Mouse (Mus musculus): Measurements from ENCODE around the gene Cntnap2.
"Not testable (repeated sequence)": the region's sequence is repeated elsewhere in the genome, so short reads cannot be mapped to it uniquely, and the experiment has no call there.

Cntnap2 gene

GRCm38 (mm10) chr6:47239376-47239921 lies 2180.3 kb downstream of the Cntnap2 start:
- peak; percentile 64 for DNase-seq (ENCODE audit: low spot score)

GRCm38 (mm10) chr6:47241379-47241778 lies 2182.2 kb downstream of the Cntnap2 start:
- no peak for DNase-seq (ENCODE audit: low spot score)

GRCm38 (mm10) chr6:47243863-47244606 lies 2184.9 kb downstream of the Cntnap2 start:
- DNase-seq (ENCODE audit: low spot score): peak; percentile 94

GRCm38 (mm10) chr6:47244642-47245041 lies 2185.5 kb downstream of the Cntnap2 start:
- peak; percentile 23 for DNase-seq (ENCODE audit: low spot score)

- DNase-seq (ENCODE audit: low spot score): no peak
These were observed 2196.1 kb downstream of the Cntnap2 start for GRCm38 (mm10) chr6:47255270-47255669.

- no peak for DNase-seq (ENCODE audit: low spot score)
These were observed 2197.2 kb downstream of the Cntnap2 start for GRCm38 (mm10) chr6:47256227-47256887.

GRCm38 (mm10) chr6:47256918-47257506 lies 2197.9 kb downstream of the Cntnap2 start:
- no peak for DNase-seq (ENCODE audit: low spot score)

GRCm38 (mm10) chr6:47259626-47260114 lies 2200.5 kb downstream of the Cntnap2 start:
- no peak for DNase-seq (ENCODE audit: low spot score)

GRCm38 (mm10) chr6:47267236-47267635 lies 2208.1 kb downstream of the Cntnap2 start:
- no peak for DNase-seq (ENCODE audit: low spot score)

- no peak for DNase-seq (ENCODE audit: low spot score)
These were observed 2210.3 kb downstream of the Cntnap2 start for GRCm38 (mm10) chr6:47269455-47269854.

- no peak for DNase-seq (ENCODE audit: low spot score)
These were observed 2212.4 kb downstream of the Cntnap2 start for GRCm38 (mm10) chr6:47271576-47271975.

GRCm38 (mm10) chr6:47272606-47273575 lies 2213.7 kb downstream of the Cntnap2 start:
- peak; percentile 26 for DNase-seq (ENCODE audit: low spot score)

- peak; percentile 25 for DNase-seq (ENCODE audit: low spot score)
These were observed 2215.9 kb downstream of the Cntnap2 start for GRCm38 (mm10) chr6:47275065-47275464.

- DNase-seq (ENCODE audit: low spot score): peak; percentile 79
These were observed 2220.0 kb downstream of the Cntnap2 start for GRCm38 (mm10) chr6:47279183-47279582.

GRCm38 (mm10) chr6:47281584-47281983 lies 2222.4 kb downstream of the Cntnap2 start:
- no peak for DNase-seq (ENCODE audit: low spot score)

GRCm38 (mm10) chr6:47284794-47285193 lies 2225.6 kb downstream of the Cntnap2 start:
- DNase-seq (ENCODE audit: low spot score): no peak

- DNase-seq (ENCODE audit: low spot score): no peak
These were observed 2226.6 kb downstream of the Cntnap2 start for GRCm38 (mm10) chr6:47285742-47286141.

- DNase-seq (ENCODE audit: low spot score): not testable (repeated sequence)
These were observed 2227.2 kb downstream of the Cntnap2 start for GRCm38 (mm10) chr6:47286247-47286967.

- no peak for DNase-seq (ENCODE audit: low spot score)
These were observed 2228.6 kb downstream of the Cntnap2 start for GRCm38 (mm10) chr6:47287722-47288121.

GRCm38 (mm10) chr6:47291973-47292372 lies 2232.8 kb downstream of the Cntnap2 start:
- no peak for DNase-seq (ENCODE audit: low spot score)

GRCm38 (mm10) chr6:47292437-47292836 lies 2233.3 kb downstream of the Cntnap2 start:
- DNase-seq (ENCODE audit: low spot score): no peak
